Mouse (Mus musculus) gastrocnemius, postnatal 4 days (tissue): Measurements from ENCODE around the gene Igf1r. TPM values are rescaled to one million over a fixed set of nuclear protein-coding genes. Genes with fewer than 3 reads are reported as not detected.

Experiments
- DNase-seq, 2 experiments: peaks; one replicate each; pipeline ENCODE4 v3.0.0; 2021 to 2022; ENCODE audit warnings: low spot score in 2 of 2, mixed read lengths in 2 of 2
- total RNA-seq, 2 experiments: library from RNA; stranded (reverse); gene quantifications; 2 replicates each; pipeline ENCODE4 v1.2.3; 2021

Igf1r gene
- total RNA-seq, 2 experiments from 2014 or later = 40.6 to 41.0 TPM

DNA sequence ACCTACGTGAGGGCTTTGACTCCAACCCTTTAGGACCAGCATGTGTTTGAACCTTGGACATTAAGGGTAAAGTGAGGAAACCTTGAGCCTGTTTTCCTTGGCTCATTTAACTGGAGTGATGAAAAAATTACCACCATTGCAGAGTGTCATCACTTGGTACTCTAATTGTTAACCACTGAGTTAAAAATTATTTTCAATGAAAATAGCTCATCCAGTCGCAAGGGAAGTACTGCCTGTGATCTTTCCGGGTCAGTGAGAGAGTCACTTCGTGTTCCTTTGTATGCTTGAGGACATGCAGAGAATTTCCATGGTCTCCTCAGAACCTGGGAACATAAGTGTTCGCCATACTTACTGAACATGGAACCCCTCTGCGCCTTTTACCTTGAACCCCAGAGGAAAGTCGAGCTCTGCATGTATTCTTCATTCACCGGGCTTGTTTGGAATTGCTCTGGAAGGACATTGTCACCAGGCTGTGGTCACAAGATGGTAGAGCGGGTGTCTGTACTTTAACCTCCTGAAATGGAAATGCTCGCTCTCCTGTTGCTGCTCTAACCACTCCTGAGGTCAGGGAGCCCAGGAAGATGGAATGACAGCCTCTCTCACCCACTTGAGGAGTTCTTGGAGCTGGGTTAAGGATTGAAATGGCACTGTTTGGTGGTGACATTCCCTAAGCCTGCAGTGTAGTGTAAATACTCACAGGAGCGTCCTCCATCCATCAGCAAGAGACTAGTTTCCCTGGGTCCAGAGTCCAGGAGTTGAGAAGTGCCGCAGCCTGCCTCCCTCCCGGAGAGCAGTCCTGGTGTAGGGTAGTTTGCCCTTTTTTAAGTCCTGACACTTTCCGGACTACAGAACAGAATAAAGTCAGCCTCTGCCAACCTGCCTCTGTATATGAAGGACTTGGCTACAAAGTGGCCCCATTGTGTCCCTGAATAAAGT is 120.2 kb downstream of the Igf1r start:
- no peak for DNase-seq

DNA sequence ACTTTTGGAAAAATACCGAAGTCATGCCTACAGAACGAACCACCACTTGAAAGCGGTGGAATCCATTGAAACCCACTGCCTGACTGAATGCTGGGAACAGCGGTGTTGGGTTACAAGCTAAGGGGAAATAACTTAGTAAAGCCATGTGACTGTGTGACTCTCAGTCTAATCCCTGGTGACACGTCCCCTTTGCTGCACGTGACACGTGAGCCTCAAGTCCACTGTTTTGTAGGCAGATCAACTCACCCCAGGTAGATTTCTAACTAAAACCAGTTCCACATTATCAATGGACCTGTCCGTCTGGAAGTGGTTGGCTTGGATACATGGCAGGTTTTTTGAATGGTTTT is 120.8 kb downstream of the Igf1r start:
- DNase-seq = no peak

DNA sequence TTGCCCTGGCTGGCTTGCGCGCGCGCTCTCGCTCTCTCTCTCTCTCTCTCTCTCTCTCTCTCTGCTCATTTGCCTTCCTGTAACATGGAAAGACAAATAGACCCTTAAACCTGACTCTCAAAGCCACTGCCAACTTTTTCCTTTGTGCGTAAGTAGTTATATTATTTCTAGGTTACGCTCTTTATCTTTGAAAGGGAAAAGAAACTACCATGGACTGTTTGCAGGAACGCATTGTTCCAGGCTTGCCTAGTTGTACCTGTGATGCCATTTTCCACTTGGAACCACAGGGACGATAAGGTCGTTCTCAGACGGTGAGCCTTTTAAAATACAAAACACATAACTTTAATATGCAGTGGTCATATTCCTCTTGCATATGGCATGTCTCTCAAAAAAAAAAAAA is 122.1 kb downstream of the Igf1r start:
- DNase-seq = no peak

DNA sequence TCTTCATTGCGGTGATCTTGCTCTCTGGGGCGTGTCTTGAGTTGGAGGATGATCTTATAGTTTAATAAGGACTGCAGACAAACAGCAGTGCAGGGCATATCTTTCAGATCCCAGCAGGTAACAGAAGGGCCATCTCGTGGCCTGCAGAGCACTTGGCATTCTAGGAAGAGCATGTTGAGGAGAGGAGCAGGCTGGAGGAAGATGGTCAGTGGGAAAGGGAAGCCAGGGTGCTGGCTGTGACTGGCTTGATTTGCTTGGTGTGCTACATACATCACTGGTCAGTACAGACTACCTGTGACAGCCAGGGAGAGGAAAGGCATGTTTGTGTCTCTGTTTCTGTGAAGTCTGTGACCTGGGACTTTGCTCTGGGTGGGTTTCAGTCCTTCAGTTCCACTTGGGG is 122.8 kb downstream of the Igf1r start:
- no peak for DNase-seq

DNA sequence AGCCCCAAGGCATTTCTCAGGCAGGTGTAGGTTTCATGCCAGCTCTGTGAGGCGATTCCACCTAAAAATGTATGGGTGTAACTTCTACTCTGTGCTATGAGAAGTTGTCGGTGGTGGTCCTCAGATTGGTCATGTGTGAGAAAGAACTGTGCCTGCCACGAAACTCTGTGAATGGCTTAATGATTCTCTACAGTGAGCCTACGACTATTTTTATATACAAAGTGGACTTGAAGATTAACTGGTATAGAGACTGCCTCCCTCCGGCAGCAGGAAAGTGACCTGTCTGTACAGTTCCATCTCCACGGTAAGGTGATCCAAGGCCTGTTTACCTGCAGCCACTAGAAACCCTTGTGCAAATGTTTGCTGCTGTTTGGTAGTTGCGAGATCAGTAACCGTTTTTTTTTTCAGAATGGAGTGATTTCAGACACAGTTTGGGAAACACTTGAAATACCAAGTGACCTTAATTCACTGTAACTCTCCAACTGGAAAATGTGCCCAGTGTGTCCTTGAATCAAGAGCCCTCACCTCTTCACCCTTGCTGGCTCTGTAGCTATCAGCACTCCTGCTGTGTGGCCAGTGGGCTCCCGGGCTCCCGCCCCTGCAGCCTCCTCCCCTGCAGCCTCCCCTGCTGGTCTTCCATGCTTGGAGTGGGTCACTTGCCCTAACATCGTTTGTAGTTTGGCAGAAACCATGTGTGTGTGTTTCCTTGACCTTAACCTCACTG is 127.7 kb downstream of the Igf1r start:
- no peak for DNase-seq

DNA sequence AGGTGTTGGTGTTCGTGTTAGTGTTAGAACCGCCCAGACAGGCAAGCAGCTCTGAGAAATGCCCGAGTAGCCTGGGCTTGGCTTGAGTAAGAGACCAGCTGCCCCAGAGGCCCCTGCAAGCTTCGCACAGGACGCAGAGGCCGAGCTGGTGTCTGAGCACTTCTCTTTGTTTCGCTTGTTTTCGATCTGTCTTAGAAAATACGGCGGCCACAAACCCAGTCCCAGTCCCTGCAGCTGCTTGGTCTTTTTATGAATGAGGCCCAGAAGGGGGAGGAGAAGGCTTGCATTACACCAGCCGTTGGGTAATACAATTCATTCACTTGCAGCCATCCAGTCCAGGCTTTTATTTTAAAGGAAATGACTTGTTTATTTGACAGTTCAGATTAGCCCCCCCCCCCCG is 132.7 kb downstream of the Igf1r start:
- peak in 1 of 2 experiments; percentile 61 for DNase-seq

DNA sequence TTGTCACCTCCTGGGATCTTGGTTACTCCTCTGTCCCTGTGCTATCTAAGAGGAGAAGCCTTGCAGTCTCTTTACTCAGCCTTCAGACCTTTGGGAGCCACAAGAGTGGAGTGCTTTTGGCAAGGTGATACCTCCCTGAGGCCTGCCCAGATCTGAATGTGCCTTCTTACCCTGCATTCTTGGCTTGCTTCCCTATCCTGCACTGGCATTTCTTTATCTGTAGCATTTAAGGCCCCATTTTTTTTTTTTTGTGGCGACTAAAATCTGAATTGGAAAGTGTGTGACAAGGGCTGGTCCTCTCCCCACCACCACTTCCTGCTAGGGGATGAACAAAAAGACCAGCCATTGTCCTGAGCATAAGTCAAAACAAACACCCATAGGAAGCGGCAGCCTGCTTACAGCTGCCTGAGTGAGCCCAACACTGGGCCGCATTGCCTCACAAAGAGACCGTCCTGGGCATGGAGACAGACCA is 133.3 kb downstream of the Igf1r start:
- DNase-seq = no peak

DNA sequence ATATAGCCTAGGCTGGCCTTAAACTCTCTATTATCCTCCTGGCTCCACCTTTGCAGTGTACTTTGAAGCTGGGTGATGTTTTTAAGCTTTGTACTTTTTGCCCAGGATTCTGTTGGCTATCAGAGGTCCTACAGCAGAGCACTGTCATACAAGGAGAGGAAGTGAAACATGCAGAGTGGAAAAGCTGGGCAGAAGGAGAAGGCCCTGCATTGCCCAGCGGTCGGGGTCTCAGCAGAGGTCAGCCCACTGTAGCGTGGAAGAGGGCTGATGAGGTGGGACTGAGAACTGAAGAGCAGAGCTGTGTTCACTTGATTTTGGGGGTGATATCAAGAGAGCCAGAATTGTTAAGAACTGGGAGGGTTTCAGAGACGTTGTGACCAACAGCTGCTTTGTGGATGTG is 134.9 kb downstream of the Igf1r start:
- DNase-seq = no peak

DNA sequence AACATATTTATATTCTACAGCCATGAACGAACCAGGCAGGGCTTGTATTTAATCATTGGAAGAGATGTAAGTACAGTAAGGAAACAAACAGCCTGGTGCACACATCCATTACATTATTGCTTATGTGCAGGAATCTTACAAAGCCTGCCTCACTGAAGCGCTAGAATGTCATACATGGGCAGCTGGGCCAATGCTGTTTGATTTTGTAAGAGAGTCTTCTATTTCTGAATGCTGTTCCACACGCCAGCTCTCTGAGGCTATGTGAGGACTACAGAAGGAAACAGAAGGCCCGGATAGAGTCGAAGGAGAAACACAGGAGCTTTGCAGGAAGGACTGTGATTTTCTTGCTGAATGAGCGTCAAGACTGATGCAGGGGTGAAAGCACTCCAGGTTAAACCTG is 136.2 kb downstream of the Igf1r start:
- no peak for DNase-seq

DNA sequence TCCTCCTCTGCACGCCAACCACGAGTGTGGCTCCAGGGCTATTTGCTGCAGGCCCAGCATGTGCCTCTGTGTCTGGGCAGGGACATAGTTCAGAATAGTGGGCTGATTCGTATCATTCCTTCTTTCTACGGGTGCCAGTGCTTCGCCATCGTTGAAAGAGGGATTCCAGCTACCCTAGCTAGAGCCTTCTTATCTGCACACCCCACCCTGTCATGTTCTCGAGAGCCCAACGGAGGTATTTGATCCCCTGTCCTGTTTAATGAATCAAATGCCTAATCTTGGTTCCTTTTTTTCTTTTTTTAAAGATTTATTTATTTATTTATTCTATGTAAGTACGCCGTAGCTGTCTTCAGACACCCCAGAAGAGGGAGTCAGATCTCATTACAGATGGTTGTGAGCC is 137.1 kb downstream of the Igf1r start:
- DNase-seq = no peak

DNA sequence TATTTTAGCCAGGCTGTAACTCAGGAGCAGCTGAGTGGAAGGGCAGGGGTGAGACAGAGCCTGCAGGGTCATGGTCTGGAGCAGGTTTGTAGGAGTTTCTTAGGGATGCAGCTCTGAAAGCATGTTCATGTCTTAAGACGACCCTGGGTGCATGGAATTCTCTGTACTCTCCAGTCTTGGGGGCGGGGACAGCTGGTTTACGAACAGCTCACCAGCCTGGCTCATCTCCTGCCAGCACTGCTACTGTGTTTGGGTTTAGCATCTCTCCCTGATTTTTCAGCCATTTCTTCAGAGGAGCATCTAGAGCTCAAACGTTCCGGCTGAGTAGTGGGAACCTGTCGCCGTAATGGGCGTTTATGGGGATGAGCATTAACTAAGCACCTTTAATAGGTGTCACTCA is 137.9 kb downstream of the Igf1r start:
- DNase-seq = no peak

DNA sequence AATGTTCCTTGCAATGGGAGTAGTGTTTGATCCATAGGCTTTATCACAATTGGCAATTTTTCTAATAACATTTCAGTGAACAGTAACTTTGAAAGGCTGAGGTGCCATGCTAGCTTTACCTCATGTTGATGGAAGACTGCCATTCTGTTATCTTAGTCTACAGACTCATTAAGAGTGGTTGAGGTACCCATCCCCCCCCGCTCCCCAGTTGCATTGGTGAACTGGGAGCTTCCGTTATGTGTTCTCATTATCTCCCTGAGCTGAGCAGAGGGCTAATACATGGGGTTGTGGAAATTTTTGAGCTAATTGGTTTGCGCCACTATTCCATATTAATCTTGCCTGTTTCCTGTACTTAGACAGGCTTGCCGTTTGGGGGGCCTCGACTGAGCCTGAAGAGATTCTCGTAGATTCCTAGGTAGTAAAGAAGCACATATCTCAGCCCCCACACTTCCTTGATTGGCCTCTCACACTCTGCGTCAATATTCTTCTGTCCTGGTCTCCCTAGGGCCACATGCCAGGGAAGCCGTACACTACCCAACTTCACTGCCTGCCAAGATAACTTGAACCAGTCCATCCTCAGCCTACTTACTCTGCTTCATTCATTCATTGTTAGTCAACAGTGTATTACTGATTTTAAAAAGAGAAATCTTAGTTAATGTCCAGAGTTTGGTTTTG is 139.8 kb downstream of the Igf1r start:
- no peak for DNase-seq

DNA sequence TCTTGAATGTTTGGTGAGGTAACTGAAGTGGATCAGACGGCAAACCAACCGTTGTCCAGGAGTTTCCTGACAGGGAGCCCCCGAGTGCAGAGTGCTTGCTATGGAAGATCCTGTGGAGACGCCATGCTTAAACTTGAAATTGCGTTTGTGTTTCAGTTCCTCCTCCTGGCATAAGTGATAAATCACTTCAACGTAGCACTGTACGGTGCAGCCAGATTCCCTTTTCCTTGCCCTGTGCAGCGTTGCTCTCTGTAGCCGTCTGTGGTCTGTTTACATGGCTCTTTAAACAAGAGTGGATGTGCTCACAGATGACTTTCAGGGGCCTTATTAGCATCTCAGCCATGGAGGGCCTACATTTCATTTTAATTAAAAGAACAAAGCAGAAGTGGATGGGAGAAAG is 141.2 kb downstream of the Igf1r start:
- DNase-seq = no peak

DNA sequence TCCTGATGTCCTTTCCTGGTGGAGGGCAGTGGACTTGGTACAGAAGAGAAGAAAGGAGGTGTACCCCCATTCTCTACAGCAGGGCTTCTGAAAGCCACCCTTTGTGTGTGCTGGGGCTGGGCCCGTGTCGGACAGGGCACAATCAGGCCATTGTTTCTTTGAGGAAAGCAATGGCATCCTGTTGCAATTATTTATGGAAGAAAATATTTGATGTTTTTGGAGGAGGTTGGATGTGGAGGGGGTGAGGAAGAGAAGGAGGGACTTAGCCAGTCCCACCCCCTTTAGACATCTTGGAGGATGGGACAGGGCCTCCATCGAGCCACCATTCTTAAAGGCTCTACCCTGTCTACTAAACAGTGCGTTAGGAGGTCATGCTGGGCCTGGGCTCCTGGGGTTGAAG is 142.9 kb downstream of the Igf1r start:
- DNase-seq = no peak

DNA sequence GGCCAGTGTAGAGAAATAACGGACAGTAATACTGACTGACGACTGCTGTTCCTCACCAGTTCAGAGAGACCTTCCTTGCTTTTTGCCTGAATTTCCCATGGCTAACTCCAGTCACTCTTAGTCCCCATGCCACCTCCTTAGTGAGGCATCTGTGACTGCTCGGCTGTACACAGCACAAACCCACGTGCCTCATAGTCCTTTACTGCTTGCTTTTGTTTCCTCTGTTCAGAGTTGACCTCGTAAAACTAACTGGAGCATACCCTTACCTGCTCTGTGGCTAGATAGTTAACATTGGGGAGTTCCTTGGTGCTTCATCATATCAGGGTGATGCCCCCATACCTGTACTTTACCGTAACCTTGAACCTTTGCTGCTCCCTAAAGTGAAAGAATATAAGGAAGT is 143.8 kb downstream of the Igf1r start:
- no peak for DNase-seq

DNA sequence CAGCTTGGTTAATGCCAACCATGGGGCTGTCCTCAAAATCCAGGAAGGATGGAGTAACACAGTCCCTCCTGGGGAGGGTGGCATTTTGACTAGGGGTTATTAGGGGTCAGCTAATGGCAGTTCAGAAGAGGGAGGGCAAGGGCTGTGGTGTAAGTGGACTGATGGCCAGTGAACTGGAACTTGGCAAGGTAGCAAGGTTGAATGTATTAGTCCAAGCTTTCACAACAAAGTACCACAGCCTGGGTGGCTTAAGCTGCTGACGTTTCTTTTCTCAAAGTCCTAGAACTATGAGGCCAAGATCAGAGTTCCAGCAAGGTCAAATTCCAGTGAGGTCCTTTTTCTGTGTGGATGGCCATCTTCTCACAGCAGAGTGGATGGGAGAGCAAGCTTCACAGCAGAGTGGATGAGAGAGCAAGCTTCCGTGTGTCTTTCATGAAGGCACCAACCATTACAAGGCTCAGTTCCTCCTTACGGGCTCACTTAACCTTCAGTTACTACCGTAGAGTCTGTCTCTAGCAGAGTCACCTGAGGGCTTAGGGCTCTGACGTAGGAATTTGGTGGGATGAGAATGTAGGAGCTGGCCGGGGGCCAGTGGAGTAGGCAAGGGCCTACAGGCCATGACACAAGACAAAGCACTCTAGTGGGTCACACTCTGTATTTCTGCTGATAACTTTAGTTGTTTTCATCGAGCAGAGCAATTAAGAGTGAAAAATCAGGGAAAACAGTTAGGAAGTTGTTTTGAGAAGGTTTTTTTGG is 144.6 kb downstream of the Igf1r start:
- DNase-seq = no peak

DNA sequence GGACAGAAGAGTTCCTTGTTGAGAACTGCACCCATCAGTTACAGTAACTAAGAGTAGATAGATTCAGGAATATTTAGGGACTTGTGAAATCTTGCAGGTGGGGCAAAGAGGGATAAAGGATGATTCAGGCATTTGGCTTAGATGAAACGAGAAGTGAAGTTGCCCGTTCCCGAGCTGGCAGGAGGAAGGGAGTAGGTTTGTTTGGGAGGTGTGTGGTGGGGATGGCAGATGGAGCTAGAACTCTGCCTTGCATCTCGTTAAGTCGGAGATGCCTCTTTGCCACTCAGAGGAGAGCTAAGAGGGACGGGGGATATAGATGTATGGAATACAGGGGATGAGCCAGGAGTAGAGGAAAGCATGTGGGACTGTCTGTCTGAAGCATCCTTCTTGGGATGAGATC is 145.5 kb downstream of the Igf1r start:
- no peak for DNase-seq

DNA sequence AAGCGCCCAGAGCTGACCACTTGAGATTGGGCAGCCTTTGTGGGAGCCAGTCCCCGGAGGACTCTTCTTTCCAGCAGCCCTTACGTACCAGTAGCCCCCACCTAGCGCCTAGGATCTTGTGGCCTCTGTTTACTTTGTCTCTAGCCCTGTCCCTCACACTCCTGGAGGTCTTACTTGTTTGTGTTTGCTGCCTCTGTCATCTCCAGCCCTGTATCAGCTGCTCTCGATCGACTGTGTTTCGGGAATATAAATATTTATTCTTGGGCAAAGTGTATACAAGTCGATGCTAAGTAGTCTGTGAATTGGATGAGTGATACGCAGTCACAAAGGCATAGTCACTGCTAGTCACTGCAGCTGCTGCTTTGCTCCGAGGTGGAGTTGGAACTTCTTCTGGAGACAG is 147.8 kb downstream of the Igf1r start:
- no peak for DNase-seq

DNA sequence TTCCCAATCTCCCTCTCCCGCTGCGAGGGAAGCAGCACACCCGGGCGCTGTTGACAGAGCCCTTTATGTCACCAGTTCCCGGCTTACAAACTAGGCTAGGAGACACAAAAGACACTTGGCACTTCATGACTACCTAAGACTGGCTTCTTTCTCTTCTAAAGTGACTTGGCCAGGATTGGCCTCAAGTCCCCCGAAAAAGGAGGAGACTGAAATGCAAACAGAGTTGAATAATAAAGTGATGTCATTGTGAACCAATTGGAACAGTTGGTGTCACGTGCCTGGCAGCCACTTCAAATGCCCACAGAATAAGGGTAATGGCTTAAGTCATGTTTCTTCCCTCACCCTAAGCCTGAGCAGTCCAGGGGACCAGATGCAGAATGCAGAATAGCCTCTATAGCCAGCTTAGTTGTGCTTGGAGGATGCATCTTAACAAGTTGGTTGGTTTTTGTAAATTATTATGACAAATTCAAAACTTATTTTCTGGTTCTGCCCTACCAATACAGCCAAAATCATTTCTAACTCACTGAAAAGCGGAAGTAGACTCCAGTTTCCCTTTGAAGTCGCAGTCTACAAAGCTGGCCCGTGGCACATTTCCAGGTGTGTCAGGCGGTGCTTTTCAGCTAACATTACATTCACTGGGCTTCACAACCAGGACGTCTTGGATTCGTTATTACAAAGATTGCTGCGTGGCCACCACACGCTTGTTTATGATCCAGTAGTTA is 150.0 kb downstream of the Igf1r start:
- peak in 1 of 2 experiments; percentile 41 for DNase-seq

DNA sequence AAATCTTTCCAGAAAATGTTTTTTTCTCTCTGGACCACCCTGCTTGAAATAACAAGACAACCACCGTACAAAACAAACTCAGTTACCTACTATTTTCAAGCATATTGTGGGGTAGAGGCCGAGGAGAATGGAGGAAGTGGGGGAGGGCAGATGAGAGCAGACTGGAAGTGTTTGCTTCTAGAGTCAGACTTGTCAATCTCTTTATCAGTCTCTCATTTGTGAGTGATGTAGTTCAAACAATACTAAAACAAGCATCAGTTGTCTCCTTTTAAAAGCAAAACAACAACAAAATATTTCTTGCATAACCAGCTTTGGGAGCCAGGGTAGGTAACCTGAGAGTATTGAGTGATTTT is 150.5 kb downstream of the Igf1r start:
- no peak for DNase-seq

DNA sequence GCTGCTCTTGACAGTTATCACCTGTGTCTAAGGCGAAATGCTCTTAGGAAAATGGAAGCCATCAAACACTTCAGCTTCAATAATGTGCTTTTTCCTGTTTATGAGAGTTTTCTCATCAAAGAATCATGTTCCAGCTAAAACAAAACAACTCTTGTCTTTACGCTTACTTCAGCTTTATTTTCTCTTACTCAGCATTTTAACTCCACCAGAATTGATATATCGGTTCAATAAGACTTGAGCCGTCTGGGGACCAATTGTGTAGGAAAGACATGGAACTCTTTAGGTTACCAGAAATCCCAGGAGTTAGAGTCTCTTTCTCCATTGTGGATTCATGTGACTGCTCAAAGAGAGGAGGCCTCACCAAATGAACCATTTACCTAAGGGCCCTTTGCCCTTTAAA is 158.9 kb downstream of the Igf1r start:
- no peak for DNase-seq
